Mouse (Mus musculus): ENCODE results near the gene Krt86. TPM values are rescaled to one million over a fixed set of nuclear protein-coding genes. Genes with fewer than 3 reads are reported as not detected.
A peak's percentile ranks its signal among the peaks of the same experiment; 100 is the strongest.

Gene Krt86
- polyA plus RNA-seq, 1 experiment from 2014 or later = not detected

GRCm38 (mm10) chr15:101455292-101455691 lies 18.0 kb upstream of the Krt86 start:
- H3K4me2 ChIP-seq = no peak overlapping the region
- H3K27me3 ChIP-seq (ENCODE audit: control insufficient read depth, insufficient read depth, low read length) = no peaks in the 10 kb centered on the region
- no peaks in the 10 kb centered on the region for H3K4me1 ChIP-seq (ENCODE audit: control insufficient read depth, insufficient read depth, low read length)
- no peak overlapping the region for H3K9ac ChIP-seq (ENCODE audit: low read length)
- ATAC-seq (ENCODE audit: low FRiP score) (no peak), DNase-seq (ENCODE audit: low spot score, missing footprints) (peak; percentile 23)
- peaks cover 4% of the 10 kb centered on the region; the same call in 1 of the 2 replicates for H3K9me3 ChIP-seq (ENCODE audit: control insufficient read depth, low read length)
- 86% methylated on average over 2 of the region's 2 CpGs for WGBS
- no peak overlapping the region for H3K4me3 ChIP-seq (ENCODE audit: low read depth, low read length)
- H3K36me3 ChIP-seq (ENCODE audit: control insufficient read depth, insufficient read depth, low read length) = no peaks in the 10 kb centered on the region
- no peak overlapping the region for H3K27ac ChIP-seq (ENCODE audit: low read depth, low read length)

GRCm38 (mm10) chr15:101455891-101456290 lies 17.4 kb upstream of the Krt86 start:
- Histone ChIP-seq H3K4me2 (no peak overlapping the region), H3K27me3 (ENCODE audit: control insufficient read depth, insufficient read depth, low read length) (no peaks in the 10 kb centered on the region), H3K36me3 (ENCODE audit: control insufficient read depth, insufficient read depth, low read length) (no peaks in the 10 kb centered on the region), H3K27ac (ENCODE audit: low read depth, low read length) (no peak overlapping the region), H3K4me3 (ENCODE audit: low read depth, low read length) (no peak overlapping the region), H3K9ac (ENCODE audit: low read length) (no peak overlapping the region), H3K9me3 (ENCODE audit: control insufficient read depth, low read length) (peaks cover 4% of the 10 kb centered on the region; the same call in 1 of the 2 replicates), H3K4me1 (ENCODE audit: control insufficient read depth, insufficient read depth, low read length) (no peaks in the 10 kb centered on the region)
- ATAC-seq (ENCODE audit: low FRiP score) = no peak
- DNase-seq (ENCODE audit: low spot score, missing footprints) = peak; percentile 45
- 86% methylated on average over 6 of the region's 6 CpGs for WGBS

- peak; percentile 84 for DNase-seq (ENCODE audit: low spot score, missing footprints)
- no peaks in the 10 kb centered on the region for H3K4me1 ChIP-seq (ENCODE audit: control insufficient read depth, insufficient read depth, low read length)
- H3K27ac ChIP-seq (ENCODE audit: low read depth, low read length) = no peak overlapping the region
Observed at GRCm38 (mm10) chr15:101458361-101458930, 14.8 kb upstream of the Krt86 start.

GRCm38 (mm10) chr15:101459283-101459682 lies 14.0 kb upstream of the Krt86 start:
- ATAC-seq (ENCODE audit: low FRiP score) (no peak), DNase-seq (ENCODE audit: low spot score, missing footprints) (peak; percentile 80)
- H3K9me3 ChIP-seq (ENCODE audit: control insufficient read depth, low read length) = peaks cover 4% of the 10 kb centered on the region; the same call in 1 of the 2 replicates
- no peaks in the 10 kb centered on the region for H3K36me3 ChIP-seq (ENCODE audit: control insufficient read depth, insufficient read depth, low read length)
- no peak overlapping the region for H3K9ac ChIP-seq (ENCODE audit: low read length)
- H3K27me3 ChIP-seq (ENCODE audit: control insufficient read depth, insufficient read depth, low read length) = no peaks in the 10 kb centered on the region
- 83% methylated on average over 14 of the region's 14 CpGs for WGBS
- H3K4me2 ChIP-seq = no peak overlapping the region
- no peak overlapping the region for H3K4me3 ChIP-seq (ENCODE audit: low read depth, low read length)
- no peaks in the 10 kb centered on the region for H3K4me1 ChIP-seq (ENCODE audit: control insufficient read depth, insufficient read depth, low read length)
- H3K27ac ChIP-seq (ENCODE audit: low read depth, low read length) = no peak overlapping the region

More at GRCm38 (mm10) chr15:101458361-101458930, 14.8 kb upstream of the Krt86 start:
- H3K9ac ChIP-seq (ENCODE audit: low read length) = 0 out of 2 replicates have a peak overlapping the region, but pooled peaks have one; percentile 4
- peaks cover 4% of the 10 kb centered on the region; the same call in 1 of the 2 replicates for H3K9me3 ChIP-seq (ENCODE audit: control insufficient read depth, low read length)
- H3K4me2 ChIP-seq = no peak overlapping the region
- H3K36me3 ChIP-seq (ENCODE audit: control insufficient read depth, insufficient read depth, low read length) = no peaks in the 10 kb centered on the region
- ATAC-seq (ENCODE audit: low FRiP score) = no peak
- no peaks in the 10 kb centered on the region for H3K27me3 ChIP-seq (ENCODE audit: control insufficient read depth, insufficient read depth, low read length)
- H3K4me3 ChIP-seq (ENCODE audit: low read depth, low read length) = no peak overlapping the region
- 53% methylated on average over 16 of the region's 16 CpGs for WGBS

- Histone ChIP-seq H3K27me3 (ENCODE audit: control insufficient read depth, insufficient read depth, low read length) (no peaks in the 10 kb centered on the region), H3K36me3 (ENCODE audit: control insufficient read depth, insufficient read depth, low read length) (no peaks in the 10 kb centered on the region), H3K4me3 (ENCODE audit: low read depth, low read length) (no peak within 1 kb of the TSS), H3K27ac (ENCODE audit: low read depth, low read length) (no peak within 1 kb of the TSS), H3K9ac (ENCODE audit: low read length) (no peak within 1 kb of the TSS), H3K4me1 (ENCODE audit: control insufficient read depth, insufficient read depth, low read length) (no peaks in the 10 kb centered on the region), H3K4me2 (no peak within 1 kb of the TSS), H3K9me3 (ENCODE audit: control insufficient read depth, low read length) (no peaks in the 10 kb centered on the region)
- ATAC-seq (ENCODE audit: low FRiP score) (no peak), DNase-seq (ENCODE audit: low spot score, missing footprints) (peak; percentile 23)
- WGBS = 84% methylated on average over 13 of the region's 13 CpGs
Observed at GRCm38 (mm10) chr15:101463651-101464050, 9.6 kb upstream of the Krt86 start, which contains the start of gene Krt81. Gene Krt81, minus strand, starts transcription at chr15:101463751.

GRCm38 (mm10) chr15:101469093-101469492 lies 4.2 kb upstream of the Krt86 start:
- Histone ChIP-seq H3K9ac (ENCODE audit: low read length) (no peak overlapping the region), H3K4me1 (ENCODE audit: control insufficient read depth, insufficient read depth, low read length) (no peaks in the 10 kb centered on the region), H3K9me3 (ENCODE audit: control insufficient read depth, low read length) (no peaks in the 10 kb centered on the region), H3K4me2 (no peak overlapping the region), H3K4me3 (ENCODE audit: low read depth, low read length) (no peak overlapping the region), H3K36me3 (ENCODE audit: control insufficient read depth, insufficient read depth, low read length) (no peaks in the 10 kb centered on the region), H3K27me3 (ENCODE audit: control insufficient read depth, insufficient read depth, low read length) (no peaks in the 10 kb centered on the region), H3K27ac (ENCODE audit: low read depth, low read length) (no peak overlapping the region)
- DNase-seq (ENCODE audit: low spot score, missing footprints) (no peak), ATAC-seq (ENCODE audit: low FRiP score) (no peak)
- WGBS = 83% methylated on average over 4 of the region's 4 CpGs

- 11% methylated on average over 31 of the region's 31 CpGs for whole genome bisulfite sequencing
- peak overlapping the region; percentile 28 for H3K4me3 ChIP-seq (ENCODE audit: low read depth, low read length)
- H3K27me3 ChIP-seq (ENCODE audit: control insufficient read depth, insufficient read depth, low read length) = peaks cover 2% of the 10 kb centered on the region; the same call in 1 of the 2 replicates
- peaks cover 5% of the 10 kb centered on the region for H3K4me1 ChIP-seq (ENCODE audit: control insufficient read depth, insufficient read depth, low read length)
- peak overlapping the region; percentile 58 for H3K4me2 ChIP-seq
- H3K9ac ChIP-seq (ENCODE audit: low read length) = peak overlapping the region; percentile 54
- H3K36me3 ChIP-seq (ENCODE audit: control insufficient read depth, insufficient read depth, low read length) = no peaks in the 10 kb centered on the region
- ATAC-seq (ENCODE audit: low FRiP score) (peak; percentile 70), DNase-seq (ENCODE audit: low spot score, missing footprints) (peak; percentile 96)
- no peak overlapping the region for H3K27ac ChIP-seq (ENCODE audit: low read depth, low read length)
- H3K9me3 ChIP-seq (ENCODE audit: control insufficient read depth, low read length) = no peaks in the 10 kb centered on the region
Observed at GRCm38 (mm10) chr15:101479007-101479665, 5.9 kb downstream of the Krt86 start.

GRCm38 (mm10) chr15:101479666-101480060 lies 6.4 kb downstream of the Krt86 start:
- WGBS = 35% methylated on average over 11 of the region's 11 CpGs
- peak overlapping the region; percentile 28 for H3K4me3 ChIP-seq (ENCODE audit: low read depth, low read length)
- no peaks in the 10 kb centered on the region for H3K9me3 ChIP-seq (ENCODE audit: control insufficient read depth, low read length)
- DNase-seq (ENCODE audit: low spot score, missing footprints) (no peak), ATAC-seq (ENCODE audit: low FRiP score) (no peak)
- H3K27me3 ChIP-seq (ENCODE audit: control insufficient read depth, insufficient read depth, low read length) = peaks cover 2% of the 10 kb centered on the region; the same call in 1 of the 2 replicates
- no peak overlapping the region for H3K27ac ChIP-seq (ENCODE audit: low read depth, low read length)
- H3K4me2 ChIP-seq = peak overlapping the region; percentile 58
- H3K36me3 ChIP-seq (ENCODE audit: control insufficient read depth, insufficient read depth, low read length) = no peaks in the 10 kb centered on the region
- H3K4me1 ChIP-seq (ENCODE audit: control insufficient read depth, insufficient read depth, low read length) = peaks cover 5% of the 10 kb centered on the region
- peak overlapping the region; percentile 54 for H3K9ac ChIP-seq (ENCODE audit: low read length)

GRCm38 (mm10) chr15:101482056-101482455 lies 8.8 kb downstream of the Krt86 start:
- Histone ChIP-seq H3K27ac (ENCODE audit: low read depth, low read length) (no peak overlapping the region), H3K4me3 (ENCODE audit: low read depth, low read length) (no peak overlapping the region), H3K36me3 (ENCODE audit: control insufficient read depth, insufficient read depth, low read length) (no peaks in the 10 kb centered on the region), H3K27me3 (ENCODE audit: control insufficient read depth, insufficient read depth, low read length) (peaks cover 2% of the 10 kb centered on the region; the same call in 1 of the 2 replicates), H3K4me2 (no peak overlapping the region), H3K9me3 (ENCODE audit: control insufficient read depth, low read length) (no peaks in the 10 kb centered on the region), H3K9ac (ENCODE audit: low read length) (no peak overlapping the region), H3K4me1 (ENCODE audit: control insufficient read depth, insufficient read depth, low read length) (peaks cover 5% of the 10 kb centered on the region)
- ATAC-seq (ENCODE audit: low FRiP score) (no peak), DNase-seq (ENCODE audit: low spot score, missing footprints) (peak; percentile 53)
- 38% methylated on average over 4 of the region's 4 CpGs for WGBS
